In genomic region chr12:108993046-108993445, GRCm38 (mm10) we compare ENCODE assay signal across 27 mouse cellular contexts.
"Had no signal": no experiment of that assay in that cellular context is flagged by ENCODE, and none has a peak within 500 bp of the region (broad histone marks: within the 10 kb centered on the region; RNA-seq: fewer than 3 reads in every experiment).

No protein-coding gene starts in this region.

- H3K27ac ChIP-seq: limb, embryonic 10.5 days; limb, embryonic 12.5 days; limb, embryonic 13.5 days; limb, embryonic 15.5 days; liver, embryonic 12.5 days; liver, embryonic 13.5 days; liver, embryonic 14.5 days; liver, embryonic 15.5 days; lung, embryonic 15.5 days; macrophage; midbrain, embryonic 10.5 days; midbrain, embryonic 12.5 days; midbrain, embryonic 13.5 days; midbrain, embryonic 15.5 days had no signal

- H3K4me3 ChIP-seq: limb, embryonic 10.5 days; limb, embryonic 12.5 days; limb, embryonic 13.5 days; limb, embryonic 15.5 days; liver, embryonic 12.5 days; liver, embryonic 13.5 days; liver, embryonic 15.5 days; lung, embryonic 15.5 days; megakaryocyte, embryonic 14.5 days; midbrain, embryonic 10.5 days; midbrain, embryonic 12.5 days; midbrain, embryonic 13.5 days; midbrain, embryonic 15.5 days; myocyte had no signal

- H3K27me3 ChIP-seq: liver, embryonic 13.5 days; liver, embryonic 15.5 days; lung, embryonic 15.5 days; megakaryocyte, embryonic 14.5 days; midbrain, embryonic 12.5 days; midbrain, embryonic 13.5 days; midbrain, embryonic 15.5 days had no signal

- H3K36me3 ChIP-seq: limb, embryonic 10.5 days; limb, embryonic 12.5 days; limb, embryonic 13.5 days; limb, embryonic 15.5 days; liver, embryonic 12.5 days; liver, embryonic 13.5 days; liver, embryonic 15.5 days; lung, embryonic 15.5 days; midbrain, embryonic 10.5 days; midbrain, embryonic 12.5 days; midbrain, embryonic 13.5 days; midbrain, embryonic 15.5 days had no signal

- DNase-seq: left cerebral cortex, postnatal 4 days; liver; liver, embryonic 13.5 days; liver, postnatal 0 days; lung, adult 18-20 months; lung, adult 2 months; lung, embryonic 14.5 days; lung, postnatal 10 days; lung, postnatal 14 days; lung, postnatal 36 days; lung, postnatal 4 days; midbrain, embryonic 14.5 days had no signal

- H3K9me3 ChIP-seq: limb, embryonic 10.5 days; limb, embryonic 12.5 days; limb, embryonic 13.5 days; limb, embryonic 15.5 days; liver, embryonic 12.5 days; liver, embryonic 13.5 days; liver, embryonic 15.5 days; lung, embryonic 15.5 days; midbrain, embryonic 10.5 days; midbrain, embryonic 12.5 days; midbrain, embryonic 13.5 days; midbrain, embryonic 15.5 days had no signal

- H3K4me1 ChIP-seq: liver, embryonic 12.5 days; liver, embryonic 13.5 days; liver, embryonic 15.5 days; lung, embryonic 15.5 days; midbrain, embryonic 12.5 days had no signal
